Mouse (Mus musculus) urinary bladder, postnatal 0 days (tissue): ENCODE measurements around the gene Tatdn2. TPM values are rescaled to one million over a fixed set of nuclear protein-coding genes. Genes with fewer than 3 reads are reported as not detected.

Experiments
- microRNA-seq: library from miRNA; unstranded; fragments of <30 nt; microRNA quantifications from one replicate; pipeline ENCODE4, GENCODE M21; 2016
- polyA plus RNA-seq: library from polyadenylated mRNA; unstranded; fragments of >200 nt; fragmentation: Nextera tagmentation; extraction: Ambion mirVana; gene quantifications from 2 replicates; pipeline ENCODE4 v1.2.1, GENCODE M21; 2015

The Tatdn2 gene
- polyA plus RNA-seq = 0.95 and 0.97 TPM in 2 replicates

DNA sequence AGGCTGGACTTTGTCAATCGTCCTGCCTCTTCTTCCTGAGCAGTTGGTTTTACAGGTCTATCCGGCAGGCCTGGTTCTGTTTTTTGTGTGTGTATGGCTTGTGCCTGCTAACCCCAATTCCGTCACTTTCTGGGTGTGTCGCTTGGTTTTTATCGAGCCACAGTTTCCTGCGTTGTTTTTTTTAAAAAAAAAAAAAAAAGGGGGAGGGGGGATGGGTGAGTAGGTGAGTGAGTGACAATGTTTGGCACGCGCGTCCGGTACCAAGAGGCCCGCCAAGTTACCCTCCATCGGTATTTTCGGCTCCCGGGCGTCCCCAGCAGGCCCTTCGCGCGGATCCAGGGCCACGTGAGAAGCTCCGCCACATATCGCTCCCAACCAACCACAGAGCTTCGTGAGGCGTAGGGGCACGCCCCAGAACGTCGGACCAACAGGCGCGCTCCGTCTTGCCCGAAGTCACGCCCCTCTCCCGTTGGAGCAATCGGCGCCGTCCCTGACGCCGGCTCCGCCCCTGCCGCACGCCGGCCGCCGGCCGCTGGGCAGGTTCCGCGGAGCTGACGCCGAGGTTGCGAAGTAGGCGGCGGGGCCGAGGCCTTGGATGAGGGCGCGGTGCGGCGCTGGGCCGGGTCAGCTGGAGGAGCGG lies at the start of gene Tatdn2:
Gene Tatdn2 (plus strand): TSS at position 469 of the 640 bp plus-strand sequence.

DNA sequence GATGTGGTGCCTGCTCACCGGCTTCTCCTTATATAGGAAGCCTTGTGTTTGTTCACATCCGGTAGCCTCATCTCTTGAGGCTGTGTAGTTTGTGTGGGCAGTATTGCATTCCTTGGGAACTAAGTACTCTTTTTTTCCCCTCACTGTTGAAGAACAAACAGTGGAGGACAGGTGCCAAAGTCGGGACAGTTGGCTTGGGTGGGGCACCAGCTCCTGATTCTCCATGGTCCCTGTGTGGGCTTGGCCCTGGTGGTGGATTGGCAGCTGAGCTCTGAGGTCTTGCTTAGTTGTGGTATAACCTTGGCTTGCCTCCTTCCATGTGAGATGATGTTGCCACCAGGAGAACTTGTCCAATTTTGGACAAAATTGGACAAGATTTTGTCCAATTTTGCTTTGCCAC lies 23.0 kb downstream of the Tatdn2 start, which contains the start of gene Ghrl:
Gene Ghrl (minus strand): TSS at position 3 of the 400 bp plus-strand sequence.

GRCm38 (mm10) chr6:113740236-113741217 lies 43.7 kb downstream of the Tatdn2 start, which contains the start of gene Sec13:
Sec13 (minus strand) TSS chr6:113740743.

Small RNA genes within 50 kb of the gene (microRNA-seq; reads per million reads assigned to microRNA genes)
- gene Mir7042 = not detected

Other genes with a start within 250 kb of the Tatdn2 start
- 54.7 and 60.4 TPM in 2 replicates for gene Il17re, start 238.6 kb upstream of the Tatdn2 start, polyA plus RNA-seq
- 28.2 and 32.1 TPM in 2 replicates for gene Il17rc, start 225.6 kb upstream of the Tatdn2 start, polyA plus RNA-seq
- gene Creld1, start 213.8 kb upstream of the Tatdn2 start, polyA plus RNA-seq = 33.3 and 33.8 TPM in 2 replicates
- 0.72 and 0.77 TPM in 2 replicates for gene Prrt3, start 195.1 kb upstream of the Tatdn2 start, polyA plus RNA-seq
- 91.2 and 104 TPM in 2 replicates for gene Emc3, start 165.4 kb upstream of the Tatdn2 start, polyA plus RNA-seq
- 2.5 and 3.2 TPM in 2 replicates for gene Fancd2, start 165.4 kb upstream of the Tatdn2 start, polyA plus RNA-seq
- gene Fancd2os, start 96.3 kb upstream of the Tatdn2 start, polyA plus RNA-seq = not detected in 2 replicates
- gene Brk1, start 92.3 kb upstream of the Tatdn2 start, polyA plus RNA-seq = 189 and 195 TPM in 2 replicates
- 24.3 and 25.1 TPM in 2 replicates for gene Vhl, start 73.1 kb upstream of the Tatdn2 start, polyA plus RNA-seq
- gene Irak2, start 58.6 kb upstream of the Tatdn2 start, polyA plus RNA-seq = 24.0 and 24.1 TPM in 2 replicates
- gene Ghrl, start 22.8 kb downstream of the Tatdn2 start, polyA plus RNA-seq = 0.50 TPM in 1 of 2 replicates, not detected in the other
- 202 TPM in 2 replicates for gene Sec13, start 43.7 kb downstream of the Tatdn2 start, polyA plus RNA-seq